In genomic region chr8:106075161-106075862, GRCm38 (mm10) we compare ENCODE assay signal across 10 mouse cellular contexts. TPM values are rescaled to one million over a fixed set of nuclear protein-coding genes. Genes with fewer than 3 reads are reported as not detected.
DNase-seq lines count a peak whose midpoint lies in the region; ATAC-seq and TF ChIP-seq lines count a peak whose summit lies in the region.
"Had no signal": no experiment of that assay in that cellular context is flagged by ENCODE, and none has a peak within 500 bp of the region (broad histone marks: within the 10 kb centered on the region; RNA-seq: fewer than 3 reads in every experiment).

No protein-coding gene starts in this region.

- H3K27ac ChIP-seq in gastrocnemius, adult 2 months, result peak overlapping the region; percentile 60; the same call in 1 of the 2 replicates
- H3K27ac ChIP-seq in thymus, adult 2 months (ENCODE audit: control insufficient read depth, insufficient read depth, low read length), result peak overlapping the region; percentile 59
- H3K27ac ChIP-seq in forebrain, postnatal 0 days (ENCODE audit: low read depth, low read length), result 0 out of 2 replicates have a peak overlapping the region, but pooled peaks have one; percentile 2
- no peak overlapping the region for H3K27ac ChIP-seq in hindbrain, embryonic 16.5 days (ENCODE audit: low read depth, low read length)
- H3K27ac ChIP-seq: lung, embryonic 15.5 days; stomach, embryonic 15.5 days had no signal

- intact Hi-C loops in gastrocnemius, adult 2 months (cut with DNase I), result no loop called here

- H3K9me3 ChIP-seq in forebrain, postnatal 0 days (ENCODE audit: low read length), result no peaks in the 10 kb centered on the region
- H3K9me3 ChIP-seq in hindbrain, embryonic 16.5 days (ENCODE audit: control insufficient read depth, low read length), result no peaks in the 10 kb centered on the region
- H3K9me3 ChIP-seq: lung, embryonic 15.5 days; stomach, embryonic 15.5 days had no signal

- TF ChIP-seq POLR2A in thymus, adult 2 months (IDR thresholded peaks at IDR 0.05; ENCODE audit: control insufficient read depth, extremely low read depth, insufficient read depth, low read length, poor library complexity), result no peak

- H3K36me3 ChIP-seq in thymus, adult 2 months (ENCODE audit: control insufficient read depth, insufficient read depth, low read length), result peaks cover 26% of the 10 kb centered on the region
- 0 out of 2 replicates have a peak, but pooled peaks cover 7% of the 10 kb centered on the region for H3K36me3 ChIP-seq in forebrain, postnatal 0 days (ENCODE audit: insufficient read depth)
- H3K36me3 ChIP-seq in hindbrain, embryonic 16.5 days (ENCODE audit: control insufficient read depth, insufficient read depth, low read length), result no peaks in the 10 kb centered on the region

- ATAC-seq in forebrain, postnatal 0 days, result peak; percentile 94
- no peak for ATAC-seq in hindbrain, embryonic 16.5 days

- peak; percentile 55 for TF ChIP-seq CTCF in gastrocnemius, adult 2 months (IDR thresholded peaks at IDR 0.05)
- no peak for TF ChIP-seq CTCF in thymus, adult 2 months (IDR thresholded peaks at IDR 0.05; ENCODE audit: borderline replicate concordance, control insufficient read depth, extremely low read depth, insufficient read depth, low read length, poor library complexity)
- peak; percentile 59 for TF ChIP-seq CTCF in forebrain, postnatal 0 days (IDR thresholded peaks at IDR 0.05; ENCODE audit: low read depth)

- no peak overlapping the region for H3K4me3 ChIP-seq in gastrocnemius, adult 2 months
- H3K4me3 ChIP-seq in thymus, adult 2 months (ENCODE audit: control insufficient read depth, insufficient read depth, low read length), result no peak overlapping the region
- no peak overlapping the region for H3K4me3 ChIP-seq in forebrain, postnatal 0 days (ENCODE audit: low read depth, low read length)
- no peak overlapping the region for H3K4me3 ChIP-seq in hindbrain, embryonic 16.5 days (ENCODE audit: low read length)
- H3K4me3 ChIP-seq: lung, embryonic 15.5 days; stomach, embryonic 15.5 days had no signal

- H3K4me1 ChIP-seq in thymus, adult 2 months (replicated peaks; ENCODE audit: control insufficient read depth, insufficient read depth, low read length), result peaks cover 8% of the 10 kb centered on the region
- H3K4me1 ChIP-seq in forebrain, postnatal 0 days (ENCODE audit: insufficient read depth), result no peaks in the 10 kb centered on the region
- H3K4me1 ChIP-seq in hindbrain, embryonic 16.5 days (ENCODE audit: control insufficient read depth, insufficient read depth, low read depth, low read length), result no peaks in the 10 kb centered on the region
- H3K4me1 ChIP-seq: lung, embryonic 15.5 days; stomach, embryonic 15.5 days had no signal

- H3K9ac ChIP-seq in forebrain, postnatal 0 days, result no peak overlapping the region
- no peak overlapping the region for H3K9ac ChIP-seq in hindbrain, embryonic 16.5 days (ENCODE audit: low read depth, low read length)
- H3K9ac ChIP-seq: lung, embryonic 15.5 days; stomach, embryonic 15.5 days had no signal

- H3K27me3 ChIP-seq in thymus, adult 2 months (ENCODE audit: control insufficient read depth, insufficient read depth, low read length), result no peaks in the 10 kb centered on the region
- H3K27me3 ChIP-seq in forebrain, postnatal 0 days (ENCODE audit: insufficient read depth, low read length), result no peaks in the 10 kb centered on the region
- no peaks in the 10 kb centered on the region for H3K27me3 ChIP-seq in hindbrain, embryonic 16.5 days (replicated peaks; ENCODE audit: control insufficient read depth, insufficient read depth, low read length)
- H3K27me3 ChIP-seq: lung, embryonic 15.5 days; stomach, embryonic 15.5 days had no signal

- H3K4me2 ChIP-seq in forebrain, postnatal 0 days (ENCODE audit: low read depth), result no peak overlapping the region
- no peak overlapping the region for H3K4me2 ChIP-seq in hindbrain, embryonic 16.5 days (ENCODE audit: low read length)
- H3K4me2 ChIP-seq: lung, embryonic 15.5 days; stomach, embryonic 15.5 days had no signal

- 62% methylated on average over 9 of the region's 9 CpGs for WGBS in thymus, adult 2 months
- WGBS in forebrain, postnatal 0 days, result 71% methylated on average over 9 of the region's 9 CpGs
- WGBS in hindbrain, embryonic 16.5 days, result 77% methylated on average over 9 of the region's 9 CpGs

- DNase-seq in gastrocnemius, adult 2 months, result peak; percentile 39
- no peak for DNase-seq in gastrocnemius, adult 8-10 months (ENCODE audit: low spot score in 2 of 2)
- DNase-seq in thymus, adult 2 months, result no peak
- no peak for DNase-seq in thymus, postnatal 36 days
- DNase-seq in forebrain, postnatal 0 days, result peak; percentile 82
- peak; percentile 68 for DNase-seq in naive thymus-derived CD4-positive, alpha-beta T cell, adult 2 months (ENCODE audit: low read depth)
- DNase-seq in ovary, postnatal 36 days (ENCODE audit: low spot score), result no peak

RNA-seq across cellular contexts. Expression of gene Nfatc3, which starts 16.7 kb away (rescaled TPM):
- 10 to 100 TPM; 24.9 to 28.7 TPM for total RNA-seq in gastrocnemius, adult 2 months (2021)
- 10 to 100 TPM; 23.6 to 30.5 (median 25.5) TPM for total RNA-seq in gastrocnemius, adult 8-10 months (2022)
- 161 and 186 TPM in 2 replicates for polyA plus RNA-seq in thymus, adult 2 months (2012; rRNA removed)
- total RNA-seq in forebrain, postnatal 0 days (2014; rRNA removed), result 11.4 and 16.0 TPM in 2 replicates
- 0.93 and 1.9 TPM in 2 replicates for polyA plus RNA-seq in forebrain, postnatal 0 days (2015; fragmentation: Nextera tagmentation; extraction: Ambion mirVana)
- polyA plus RNA-seq in hindbrain, embryonic 16.5 days (2015; fragmentation: Nextera tagmentation; extraction: Ambion mirVana), result 2.1 and 2.6 TPM in 2 replicates

Comparison
In these comparisons a context has a peak if more than half of its experiments do, and no peak if none do; other contexts are left out.
1. DNase-seq: peak in gastrocnemius, adult 2 months (single experiment), forebrain, postnatal 0 days (single experiment) and naive thymus-derived CD4-positive, alpha-beta T cell, adult 2 months (single experiment); none in gastrocnemius, adult 8-10 months (0 of 2), thymus, adult 2 months (single experiment), thymus, postnatal 36 days (0 of 2) and ovary, postnatal 36 days (single experiment).